Mouse (Mus musculus) common myeloid progenitor, adult 5-6 weeks (primary cell): ENCODE data around the gene Tmem252. TPM values are rescaled to one million over a fixed set of nuclear protein-coding genes. Genes with fewer than 3 reads are reported as not detected.

Experiments used
- ATAC-seq: replicated peaks from 2 replicates; pipeline ENCODE4 v1.8.0; 2016; ENCODE audit warnings: low read depth, mild to moderate bottlenecking, moderate TSS enrichment, inconsistent platforms; ENCODE audit not compliant: poor library complexity, severe bottlenecking
- total RNA-seq: library from RNA; stranded (forward); fragments of 200-1000, 187-1606 nt; gene quantifications from 2 replicates; pipeline ENCODE4 v1.2.3, GENCODE M21; 2017

Gene Tmem252
- not detected in 2 replicates for total RNA-seq

DNA sequence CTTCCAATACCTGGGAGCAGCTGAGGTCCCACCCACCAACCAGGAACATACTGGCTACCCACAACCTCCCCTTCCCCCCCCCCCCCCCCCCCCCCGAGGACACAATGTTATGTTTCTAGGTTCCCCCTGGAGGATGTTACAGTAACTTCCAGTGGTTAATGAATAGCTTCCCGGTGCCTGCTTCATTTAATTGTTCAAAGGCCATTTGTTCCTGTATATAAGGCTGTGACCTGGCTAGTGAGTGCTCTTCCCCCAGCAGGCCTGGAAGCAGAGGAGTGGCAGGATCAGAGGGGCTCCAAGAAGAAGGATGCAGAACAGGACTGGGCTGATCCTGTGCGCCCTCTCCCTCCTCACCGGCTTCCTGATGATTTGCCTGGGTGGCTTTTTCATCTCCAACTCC lies at the start of gene Tmem252:
Tmem252 (plus strand) TSS at position 247 of the 400 bp plus-strand sequence.
- no peak for ATAC-seq

DNA sequence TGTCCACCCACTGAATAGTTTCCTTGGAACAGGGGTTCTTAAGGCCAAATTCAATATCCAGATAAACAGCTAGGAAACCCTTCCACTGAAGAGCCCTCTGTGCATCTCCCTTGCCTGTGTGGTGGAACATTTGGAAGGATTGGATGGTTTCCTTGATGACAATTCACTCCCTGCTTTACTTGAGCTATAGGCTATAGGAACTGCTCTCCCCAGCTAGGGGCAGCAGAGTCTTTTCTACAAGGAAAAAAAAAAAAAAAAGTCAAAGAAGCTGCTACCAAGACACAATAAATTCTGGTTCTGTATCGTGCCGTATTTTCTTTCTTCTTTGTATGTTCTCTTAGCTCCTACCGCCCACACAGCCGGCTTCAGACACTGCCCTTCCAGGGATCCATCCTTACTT lies 45.8 kb upstream of the Tmem252 start:
- no peak for ATAC-seq

GRCm38 (mm10) chr19:24633008-24633407 lies 40.8 kb upstream of the Tmem252 start:
- no peak for ATAC-seq

DNA sequence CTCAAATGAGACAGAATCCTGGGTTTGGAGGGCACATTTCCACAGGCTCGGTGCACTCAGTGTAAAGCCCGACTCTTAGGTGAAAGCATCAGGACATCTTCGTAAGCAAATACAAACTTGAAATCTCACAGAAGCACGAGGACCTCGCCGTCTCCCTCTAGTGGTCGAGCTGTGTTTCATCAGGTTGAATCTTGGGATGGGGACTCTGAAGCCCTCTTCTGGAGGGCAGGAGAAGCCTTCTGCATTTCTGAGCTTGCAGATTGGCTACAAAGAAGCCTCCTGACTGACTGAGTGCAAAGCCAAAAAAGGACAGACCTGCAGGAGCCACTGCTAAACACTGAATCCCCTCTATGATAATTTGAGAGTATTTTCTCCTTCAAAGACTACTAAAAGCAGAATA lies 39.2 kb upstream of the Tmem252 start:
- ATAC-seq: peak; percentile 99

DNA sequence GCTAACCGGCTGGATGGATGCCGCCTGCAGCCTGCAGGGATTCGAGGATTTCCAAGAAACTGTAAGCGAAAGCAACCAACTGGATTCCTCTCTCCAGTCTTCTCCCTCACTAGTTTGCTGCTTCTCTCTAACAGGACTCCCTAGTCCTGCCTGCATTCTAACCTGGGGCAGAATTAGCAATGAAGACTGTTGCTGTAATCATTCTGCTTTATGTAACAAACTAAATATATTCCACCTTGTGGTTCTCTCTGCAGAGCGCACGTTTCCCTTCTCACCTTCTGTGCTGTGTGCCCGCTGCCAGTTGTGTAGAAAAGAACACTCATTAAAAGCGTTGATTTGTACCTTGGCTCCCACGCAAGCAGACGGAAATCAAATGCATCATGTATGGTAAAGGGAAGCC lies 37.2 kb upstream of the Tmem252 start:
- no peak for ATAC-seq

GRCm38 (mm10) chr19:24637988-24638387 lies 35.8 kb upstream of the Tmem252 start:
- ATAC-seq: no peak

DNA sequence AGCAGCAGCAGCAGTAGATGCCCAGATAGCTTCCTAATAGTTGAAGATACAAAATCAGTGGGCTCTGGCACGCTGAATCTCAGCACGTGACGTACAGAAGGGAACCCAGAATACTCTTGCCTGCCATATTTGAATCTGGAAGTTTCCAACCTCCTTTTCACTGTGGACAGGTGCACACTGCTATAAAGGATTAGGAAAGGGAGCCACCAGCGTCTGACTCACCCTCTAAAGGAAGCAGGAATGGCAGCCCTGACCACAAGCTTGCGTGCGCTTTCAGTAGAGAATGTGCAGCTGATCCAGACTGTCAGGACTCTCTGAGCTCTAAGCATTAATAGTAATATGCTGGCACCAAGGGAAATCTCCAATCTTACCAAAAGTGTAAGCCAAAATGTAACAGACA lies 32.8 kb upstream of the Tmem252 start:
- ATAC-seq: no peak

DNA sequence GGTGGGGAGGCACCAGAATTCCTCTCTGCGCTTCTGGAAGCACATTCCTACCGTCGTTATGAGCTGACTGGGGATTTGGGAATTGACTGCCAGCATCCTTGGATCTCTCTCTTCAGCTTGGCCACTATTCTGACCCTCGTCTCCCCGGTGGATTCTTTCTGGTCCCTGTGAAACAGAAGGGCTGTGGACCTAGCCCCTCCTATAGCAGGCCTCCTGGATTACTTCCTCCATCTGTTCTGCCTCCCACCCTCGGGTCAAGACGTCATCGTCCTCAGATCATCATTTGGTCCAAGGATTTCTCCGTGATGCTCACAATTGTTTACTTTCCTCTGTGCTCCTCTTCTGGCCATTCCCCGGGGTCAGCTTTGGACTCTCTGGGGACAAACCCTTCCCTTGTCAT lies 28.8 kb upstream of the Tmem252 start:
- ATAC-seq: no peak

GRCm38 (mm10) chr19:24646162-24646829 lies 27.5 kb upstream of the Tmem252 start:
- ATAC-seq: peak; percentile 36; the same call in 1 of the 2 replicates

GRCm38 (mm10) chr19:24648016-24648415 lies 25.8 kb upstream of the Tmem252 start:
- no peak for ATAC-seq

DNA sequence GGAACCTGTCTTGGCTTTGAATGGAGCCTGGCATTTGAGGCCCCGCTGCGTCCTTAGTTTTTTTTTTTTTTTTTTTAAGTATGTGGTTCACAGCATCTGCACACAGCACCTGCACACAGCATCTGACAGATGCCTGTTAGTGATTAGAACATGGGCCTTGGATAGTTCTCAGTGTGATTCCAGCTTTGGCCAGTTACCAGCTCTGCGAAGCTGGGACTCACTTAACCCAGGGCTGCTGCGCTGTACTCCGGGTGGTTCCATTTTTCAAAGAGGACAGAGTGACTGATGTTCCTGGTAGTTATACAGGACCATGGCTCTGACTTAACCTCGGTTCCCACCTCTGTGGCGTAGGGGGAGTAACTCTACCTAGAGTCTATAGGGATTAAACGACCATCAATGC lies 23.4 kb upstream of the Tmem252 start:
- no peak for ATAC-seq

GRCm38 (mm10) chr19:24651595-24651994 lies 22.2 kb upstream of the Tmem252 start:
- ATAC-seq: no peak

DNA sequence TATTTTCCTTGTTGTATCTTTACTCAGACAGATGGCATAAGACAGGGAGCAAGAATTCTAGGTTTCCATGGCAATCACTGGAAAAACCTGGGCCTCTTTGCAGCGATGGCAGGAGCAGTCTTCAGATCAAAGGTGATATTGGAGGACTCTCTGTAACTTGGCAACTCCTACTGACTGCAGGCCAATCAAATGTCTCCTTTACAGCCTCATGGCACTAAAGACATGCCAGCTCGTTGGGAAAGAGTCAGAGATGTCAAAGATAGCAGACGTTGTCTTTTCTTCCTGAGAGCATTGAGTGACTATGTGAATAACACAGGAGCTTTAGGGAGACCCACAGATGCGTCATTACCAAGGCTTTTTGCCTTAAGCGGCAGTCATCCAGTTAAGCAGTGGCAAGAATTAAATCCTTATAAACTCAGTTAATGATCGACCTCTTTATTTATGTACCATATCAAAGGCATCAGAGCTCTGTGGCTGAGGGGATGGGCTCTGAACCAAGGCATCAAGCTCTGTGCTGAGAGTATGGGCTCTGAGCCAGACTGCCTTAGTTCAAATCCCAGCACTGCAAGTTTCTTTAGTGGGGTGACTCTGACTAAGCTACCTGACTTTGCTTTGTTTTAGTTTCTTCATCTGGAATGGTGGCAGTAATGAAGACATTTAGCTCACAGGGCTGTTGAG lies 21.3 kb upstream of the Tmem252 start:
- ATAC-seq: no peak

GRCm38 (mm10) chr19:24653230-24653799 lies 20.5 kb upstream of the Tmem252 start:
- ATAC-seq: no peak

DNA sequence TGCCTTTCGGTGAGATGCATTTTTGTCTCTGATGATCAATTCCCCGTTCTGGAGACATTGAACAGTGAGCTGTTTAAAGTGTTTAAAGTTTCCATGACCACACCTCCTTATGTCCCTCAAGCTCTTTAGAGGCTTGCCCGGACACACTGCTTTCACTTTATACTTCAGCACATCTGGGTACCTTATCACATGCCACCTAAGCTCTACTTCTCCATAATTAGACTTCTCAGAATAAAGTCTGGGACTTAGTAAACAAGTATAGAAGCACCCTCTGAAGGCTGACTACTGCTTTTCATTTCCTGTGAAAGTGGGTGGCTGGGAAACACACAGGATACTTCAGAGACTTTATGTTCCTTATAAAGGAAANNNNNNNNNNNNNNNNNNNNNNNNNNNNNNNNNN lies 16.8 kb upstream of the Tmem252 start:
- no peak for ATAC-seq

DNA sequence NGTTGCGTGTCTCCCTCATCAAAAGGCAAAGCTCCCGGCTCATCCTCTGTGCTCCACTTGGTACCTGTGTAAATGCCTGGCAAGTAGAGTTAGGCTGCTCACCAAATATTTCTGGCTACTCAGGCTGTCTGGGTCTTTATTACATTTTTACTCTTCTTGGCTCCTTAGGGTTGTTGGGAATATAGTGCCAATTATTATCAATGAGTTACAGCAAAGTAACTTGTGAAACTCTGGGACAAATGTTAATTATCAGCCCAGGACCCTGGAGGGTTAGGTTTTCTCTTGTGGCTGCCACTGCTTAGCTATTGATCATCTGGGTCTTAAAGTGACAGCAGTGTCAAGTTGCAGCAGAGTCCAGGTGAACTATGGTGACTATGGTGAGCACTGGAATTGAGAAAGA lies 11.5 kb upstream of the Tmem252 start:
- no peak for ATAC-seq

DNA sequence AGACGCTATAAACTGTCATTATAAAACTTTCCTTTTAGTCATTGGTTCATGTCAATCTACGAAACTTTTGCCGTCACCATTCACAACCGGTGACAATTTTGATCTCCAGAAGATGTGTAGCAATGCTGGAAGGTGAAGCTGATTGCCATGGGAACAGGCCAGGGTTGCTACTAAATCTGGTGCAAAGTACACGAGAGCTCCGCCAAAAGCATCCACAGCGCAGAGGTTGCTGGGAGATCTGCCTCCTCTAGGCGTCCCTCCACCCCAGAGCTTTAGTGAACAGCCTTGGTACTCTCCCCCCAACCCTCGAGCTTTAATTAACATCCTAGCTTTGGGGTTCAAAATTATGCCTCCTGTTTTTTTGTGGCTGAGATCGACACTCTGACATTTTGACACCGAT lies 8.0 kb upstream of the Tmem252 start:
- ATAC-seq: no peak

DNA sequence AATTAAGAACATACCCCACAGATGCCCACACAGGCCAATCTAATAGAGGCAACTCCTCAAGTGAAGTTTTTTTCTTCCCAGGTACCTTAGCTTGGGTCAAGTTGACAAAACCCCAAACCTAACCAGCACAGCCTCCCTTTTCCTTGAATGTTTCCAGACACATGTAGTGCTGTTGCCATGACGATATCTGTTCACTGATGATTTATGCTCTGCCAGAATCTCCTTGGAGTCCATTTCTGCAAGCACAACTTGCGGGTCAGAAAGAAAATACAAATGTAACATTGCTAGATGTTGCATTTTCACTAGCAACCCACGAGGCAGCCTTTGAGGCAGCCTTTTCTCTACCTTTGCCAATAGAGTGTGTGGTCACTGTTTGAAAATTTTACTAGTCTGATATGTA lies 6.3 kb upstream of the Tmem252 start:
- ATAC-seq: no peak

GRCm38 (mm10) chr19:24671571-24671970 lies 2.2 kb upstream of the Tmem252 start:
- ATAC-seq: no peak

DNA sequence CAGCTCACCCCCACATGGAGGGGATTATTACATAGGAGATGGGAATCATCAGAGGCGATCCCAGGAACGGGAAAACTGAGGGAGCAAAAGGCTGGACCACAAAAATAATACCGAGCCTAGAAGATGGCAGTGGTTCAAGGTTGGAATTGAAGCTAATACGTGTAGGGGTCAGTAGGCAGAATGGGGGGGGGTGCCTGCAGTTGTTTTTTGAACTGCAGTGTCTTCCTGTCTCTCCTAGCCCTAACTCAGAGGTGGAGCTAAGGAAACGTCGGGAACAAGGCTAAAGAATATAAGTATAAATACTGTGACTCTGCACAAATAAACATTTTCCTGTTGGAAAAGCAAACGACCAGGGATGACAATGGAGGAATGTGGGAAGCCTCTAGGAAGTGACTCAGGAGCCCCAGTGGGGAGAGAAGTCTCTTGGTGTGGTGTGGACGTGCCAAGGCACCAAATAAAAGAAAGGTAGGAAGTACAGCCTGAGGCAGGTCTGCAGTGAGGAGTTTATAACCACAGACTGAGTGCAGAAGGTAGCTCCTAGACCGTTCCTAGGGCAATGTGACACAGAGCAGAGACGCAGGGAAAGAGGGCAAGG lies 1.3 kb upstream of the Tmem252 start:
- no peak for ATAC-seq

DNA sequence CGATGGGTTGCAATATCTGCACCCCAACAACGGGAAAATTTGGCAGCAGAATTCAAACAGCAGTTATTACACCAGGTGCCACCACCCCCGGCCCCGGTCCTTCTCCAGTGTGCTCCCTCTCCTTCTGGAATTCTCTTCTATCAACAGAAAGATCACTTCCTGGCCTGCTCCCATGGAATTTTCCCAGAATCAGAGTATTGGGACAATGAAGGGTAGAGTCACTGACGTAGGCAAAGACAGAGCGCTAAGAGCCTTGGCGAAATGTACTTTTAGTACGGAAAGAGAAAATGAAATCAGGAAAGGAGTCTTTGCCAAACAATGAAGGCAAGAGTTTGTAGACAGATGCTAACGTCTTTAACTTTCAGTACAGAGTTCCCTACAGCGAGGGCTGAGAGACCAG lies 477 bp upstream of the Tmem252 start:
- ATAC-seq: no peak
